Mouse (Mus musculus): Measurements from ENCODE around the gene Tanc1.

The Tanc1 gene

DNA sequence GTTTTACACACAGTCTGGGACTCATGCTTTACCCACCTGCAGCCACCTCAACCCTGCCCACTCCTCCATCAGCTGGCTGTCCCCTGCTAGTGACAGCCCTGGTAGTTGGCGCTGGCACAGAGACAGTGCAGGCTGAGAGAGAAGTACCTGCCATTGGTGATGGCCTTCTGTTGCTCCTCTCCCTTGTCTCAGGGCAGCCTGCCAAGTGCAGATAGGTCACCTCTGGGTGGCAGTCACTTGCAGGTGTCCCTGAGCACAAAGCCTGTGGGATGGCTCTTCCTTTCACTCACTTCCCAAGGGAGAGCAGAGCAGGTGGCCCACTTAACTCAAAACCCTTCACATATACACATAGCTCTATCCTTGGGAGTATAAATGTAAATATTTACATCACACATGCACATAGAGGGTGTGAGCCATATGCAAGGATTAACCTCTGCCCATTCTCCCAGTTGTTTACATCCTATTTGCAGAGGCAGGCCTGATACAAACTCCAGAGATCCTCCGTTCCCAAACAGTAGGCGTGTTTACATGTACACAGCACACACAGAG is 106.0 kb downstream of the Tanc1 start:
- DNase-seq (ENCODE audit: low spot score) = no peak

DNA sequence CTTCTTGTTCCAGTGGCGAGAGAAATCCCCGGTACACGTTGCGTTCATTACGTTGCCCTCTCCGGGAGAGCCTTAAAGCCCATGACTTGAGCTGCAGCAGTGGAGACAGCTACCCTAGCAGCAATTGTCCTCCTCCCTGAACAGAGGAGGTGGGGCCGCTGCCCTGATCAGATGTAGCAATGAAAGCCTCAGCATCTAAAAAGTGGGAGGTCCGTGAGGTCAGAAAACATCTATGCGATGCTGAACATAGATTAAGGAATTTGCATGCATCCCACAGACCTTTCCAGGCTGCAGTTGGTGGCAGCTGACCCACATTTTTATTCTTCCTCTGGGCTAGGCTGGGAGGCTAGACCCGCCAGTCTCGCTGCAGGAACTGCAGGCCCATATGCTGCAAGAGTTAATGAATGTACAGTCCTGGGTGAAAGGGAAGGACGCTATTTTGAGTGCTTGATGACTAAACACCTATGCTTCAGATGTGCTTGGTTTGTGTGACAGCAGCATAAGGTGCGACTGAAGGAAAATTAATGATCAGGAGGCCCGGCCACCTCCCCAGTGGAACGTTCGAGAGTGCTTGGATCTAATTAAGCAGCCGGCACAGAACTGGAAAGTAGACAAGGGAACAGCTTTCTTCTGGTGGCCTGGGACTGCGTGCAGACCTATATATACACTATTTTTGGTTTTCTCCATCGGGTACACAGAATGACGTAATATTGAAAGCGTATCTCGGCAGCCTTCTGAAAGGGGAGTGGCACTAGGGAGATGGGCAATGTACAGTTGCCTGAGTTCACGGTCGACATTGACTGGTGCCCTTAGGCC is 107.0 kb downstream of the Tanc1 start:
- no peak for DNase-seq (ENCODE audit: low spot score)

DNA sequence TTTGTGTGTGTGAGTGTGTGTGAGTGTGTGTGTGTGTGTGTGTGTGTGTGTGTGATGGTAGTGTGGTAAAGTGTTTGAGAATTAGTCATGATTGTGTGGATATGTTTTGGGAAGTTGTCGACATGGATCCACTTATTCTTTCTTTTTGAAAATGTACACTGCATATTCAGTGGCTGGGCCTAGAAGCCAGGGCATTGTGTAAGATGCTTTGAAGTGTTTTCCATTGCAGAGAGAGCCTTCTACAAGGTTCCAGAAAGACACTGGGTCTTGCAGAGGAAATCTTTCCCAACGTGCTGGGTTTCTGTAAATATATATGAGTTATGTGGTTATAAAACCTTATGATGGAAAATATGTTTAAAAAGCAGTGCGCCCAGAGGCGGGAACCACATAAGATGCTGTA is 108.0 kb downstream of the Tanc1 start:
- DNase-seq (ENCODE audit: low spot score) = no peak

DNA sequence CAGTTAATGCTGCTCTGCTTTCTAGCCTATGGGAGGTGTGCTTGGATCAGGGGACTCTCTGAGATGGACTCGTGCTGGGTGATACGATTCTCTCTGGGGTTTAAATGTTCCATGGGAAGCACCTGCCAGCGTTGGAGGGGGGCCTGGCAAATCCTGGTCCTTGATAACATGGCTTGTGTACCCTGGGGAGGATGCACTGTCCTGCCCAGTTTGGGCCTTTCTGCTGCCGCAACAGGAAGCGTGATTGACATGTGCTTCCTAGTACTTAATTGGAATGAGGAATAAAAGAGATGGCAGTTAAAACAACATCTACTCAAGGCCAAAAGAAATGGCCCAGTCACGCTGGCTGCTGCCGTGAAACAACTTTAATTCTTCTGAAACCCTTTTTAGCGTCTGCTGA is 109.3 kb downstream of the Tanc1 start:
- no peak for DNase-seq (ENCODE audit: low spot score)

DNA sequence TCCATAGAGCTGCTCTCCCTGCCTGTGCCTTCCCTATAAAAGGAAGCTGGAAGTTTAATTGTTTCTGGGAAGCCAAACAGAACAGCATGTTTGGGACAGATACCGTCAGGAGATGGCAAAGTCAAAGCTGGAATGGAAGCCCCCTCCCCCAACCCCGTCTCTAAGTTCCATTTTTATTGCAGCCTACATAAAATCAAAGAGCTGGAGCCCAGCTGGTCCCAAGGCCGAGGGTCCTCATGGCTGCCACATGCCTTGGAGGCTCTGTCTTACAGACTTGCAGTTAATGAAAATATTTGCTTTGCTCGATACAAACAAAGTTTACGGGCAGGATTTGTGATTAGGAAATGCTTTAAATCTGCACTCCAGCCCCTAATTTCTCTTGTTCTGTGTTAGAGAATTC is 109.9 kb downstream of the Tanc1 start:
- no peak for DNase-seq (ENCODE audit: low spot score)

DNA sequence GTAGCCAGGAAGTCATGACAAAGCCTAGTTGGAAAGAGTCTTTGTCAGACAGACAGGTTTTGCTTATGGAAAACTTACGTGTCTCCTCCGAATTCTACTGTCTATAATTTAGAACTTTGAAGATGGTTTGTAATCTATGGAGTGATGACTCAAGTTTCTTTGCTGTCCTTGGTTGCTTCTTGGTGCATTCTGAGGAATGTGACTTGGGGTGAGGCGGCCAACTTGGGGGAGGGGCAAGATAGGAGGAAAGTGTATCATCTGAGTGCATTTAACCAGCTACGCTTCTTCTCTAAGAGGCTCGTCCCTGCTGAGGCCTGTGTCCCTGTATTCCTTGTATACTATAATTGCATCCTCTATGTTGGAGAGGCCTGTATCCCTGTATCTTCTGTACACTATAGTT is 111.5 kb downstream of the Tanc1 start:
- no peak for DNase-seq (ENCODE audit: low spot score)

DNA sequence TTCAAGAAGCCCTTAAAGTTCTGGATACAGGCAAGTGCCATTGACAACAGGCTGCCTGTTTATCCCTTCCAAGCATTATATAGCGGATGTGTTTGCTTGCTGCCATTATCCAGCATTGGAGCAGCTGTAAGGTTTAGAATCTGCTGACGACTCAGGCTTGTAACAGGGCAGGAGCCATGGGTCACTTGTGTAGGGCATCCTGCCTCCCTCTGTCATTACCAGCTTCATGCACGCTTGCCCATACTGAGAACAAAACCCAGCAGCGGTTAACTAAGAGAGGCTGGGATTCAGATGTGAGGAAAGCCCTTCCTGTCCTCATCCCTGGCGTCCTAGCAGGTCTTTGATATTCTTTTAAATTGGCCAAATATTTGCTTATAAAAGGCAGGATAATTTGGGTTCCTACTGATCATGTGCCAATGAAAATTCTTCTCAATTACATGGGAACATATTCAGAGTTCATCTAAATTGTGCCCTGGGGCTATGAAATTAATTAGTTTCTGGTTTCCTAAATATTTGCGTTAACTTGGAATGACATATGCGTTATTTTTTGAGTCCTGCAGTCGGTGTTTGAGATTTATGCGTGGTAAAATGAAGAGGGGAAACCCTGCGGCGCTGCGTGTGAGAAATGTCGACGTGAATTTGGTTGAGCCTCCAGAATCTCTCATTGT is 113.8 kb downstream of the Tanc1 start:
- DNase-seq (ENCODE audit: low spot score) = no peak

DNA sequence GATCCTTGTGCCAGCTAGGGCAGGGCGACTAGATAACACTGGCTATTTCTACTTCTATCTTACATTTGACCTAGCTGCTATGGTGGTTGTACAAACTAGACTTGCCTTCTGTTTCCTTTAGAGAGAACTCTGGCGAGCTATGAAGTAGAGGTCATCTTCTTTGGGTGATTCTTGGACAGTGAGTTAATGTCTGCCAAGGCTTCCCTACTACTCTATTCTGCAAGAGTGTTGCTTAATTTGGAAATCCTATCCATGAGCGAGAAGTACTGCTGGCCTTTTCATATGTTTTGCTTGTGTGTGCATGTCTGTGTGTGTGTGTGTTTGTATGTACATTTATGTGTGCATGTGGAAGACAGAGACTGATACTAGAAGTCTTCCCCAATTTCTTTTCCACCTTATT is 120.0 kb downstream of the Tanc1 start:
- no peak for DNase-seq (ENCODE audit: low spot score)

DNA sequence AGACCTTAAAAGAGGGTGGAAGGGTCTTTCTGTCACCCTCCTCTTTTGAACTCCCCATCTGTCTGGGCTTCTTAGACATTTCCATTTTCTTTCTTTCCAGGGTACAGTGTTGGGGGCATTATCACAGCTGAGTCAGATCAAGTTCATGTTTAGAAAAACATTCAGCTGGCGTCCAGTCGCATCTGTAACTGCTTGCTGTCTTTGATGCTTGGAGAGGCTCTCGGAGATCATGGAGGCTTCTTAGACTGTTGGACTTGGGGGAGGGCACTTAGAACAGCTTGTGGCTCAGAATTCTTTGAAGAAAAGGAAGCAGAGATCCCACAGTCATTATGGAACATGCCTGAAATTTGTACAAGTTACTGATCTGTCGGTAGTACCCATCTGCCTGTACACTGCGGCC is 121.6 kb downstream of the Tanc1 start:
- no peak for DNase-seq (ENCODE audit: low spot score)

DNA sequence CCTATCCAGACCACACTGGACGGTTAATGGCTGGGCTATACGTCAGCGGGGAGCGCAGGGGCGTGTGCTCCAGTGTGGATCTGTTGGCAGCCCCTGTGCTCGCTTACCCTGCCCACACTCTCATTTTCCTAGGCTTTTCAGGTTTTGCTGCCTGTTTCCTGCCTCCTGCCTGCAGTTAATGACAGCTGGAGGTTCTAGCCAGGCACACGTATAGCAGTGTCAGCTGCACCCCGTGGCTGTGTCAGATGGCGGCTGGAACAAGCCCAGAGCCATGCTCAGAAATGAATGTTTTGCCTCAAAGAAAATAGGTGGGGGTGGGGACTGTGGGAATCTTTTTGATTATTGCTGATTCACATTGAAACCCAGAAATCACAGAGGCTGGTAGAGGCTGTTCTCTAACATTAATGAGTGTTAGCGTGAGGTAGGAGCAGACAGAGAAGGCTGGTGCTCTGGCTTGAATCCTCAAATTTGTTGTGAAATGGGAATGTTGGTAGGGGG is 124.6 kb downstream of the Tanc1 start:
- DNase-seq (ENCODE audit: low spot score) = no peak

DNA sequence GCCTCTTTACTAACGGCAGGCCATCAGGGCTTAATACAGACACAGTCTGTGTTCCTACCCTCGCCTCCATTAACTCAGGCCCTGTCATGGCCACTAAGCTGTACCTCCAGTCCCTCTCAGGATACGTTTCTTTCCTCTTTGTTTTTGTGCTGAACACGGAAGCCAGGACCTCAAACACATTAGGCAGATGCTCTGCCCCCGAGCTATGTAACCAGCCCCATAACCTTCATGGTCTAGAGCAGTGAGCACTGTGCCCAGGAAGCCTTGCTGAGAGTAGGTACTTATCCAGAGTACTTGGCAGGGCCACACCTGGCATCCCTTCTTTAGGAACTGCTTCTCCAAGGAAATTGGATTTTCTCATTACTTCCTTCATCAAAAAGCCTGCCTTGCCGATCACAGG is 125.5 kb downstream of the Tanc1 start:
- no peak for DNase-seq (ENCODE audit: low spot score)

DNA sequence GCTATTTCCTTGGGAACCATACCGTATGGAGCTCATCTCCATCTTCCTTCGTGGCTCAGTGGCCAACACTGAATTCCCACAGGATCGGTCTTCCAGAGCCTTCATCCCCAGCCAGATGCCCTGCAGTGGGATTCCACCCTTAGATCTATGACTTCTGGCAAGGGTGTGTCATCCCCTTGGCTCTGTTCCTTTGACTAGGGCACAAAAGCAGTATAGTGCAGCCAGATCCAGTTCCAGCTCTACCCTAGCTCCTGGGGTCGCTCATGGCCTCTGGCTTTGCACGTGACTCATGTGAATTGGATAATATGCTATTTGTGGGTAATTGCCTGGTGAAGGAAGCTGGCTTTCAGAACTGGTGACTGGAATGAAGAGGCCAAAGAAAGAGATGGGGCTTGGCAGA is 126.5 kb downstream of the Tanc1 start:
- no peak for DNase-seq (ENCODE audit: low spot score)

DNA sequence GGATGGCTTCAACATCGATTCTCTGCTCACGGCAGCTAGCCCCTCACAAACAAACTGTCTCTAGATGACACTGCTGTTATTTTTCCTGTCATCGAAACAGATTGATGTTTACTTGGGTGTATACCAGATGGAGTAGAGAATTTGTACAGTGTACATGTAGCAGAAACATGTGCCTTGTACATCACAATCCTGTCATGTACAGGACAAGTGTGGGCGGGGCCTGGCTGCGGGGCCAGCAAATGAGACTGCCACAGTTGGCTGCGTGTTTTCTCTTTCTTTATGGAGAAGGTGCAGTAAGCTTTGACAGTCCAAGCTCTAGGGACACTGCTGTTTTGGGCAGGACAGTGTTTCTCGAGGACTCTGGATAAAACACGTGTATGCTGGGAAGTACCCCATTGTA is 127.2 kb downstream of the Tanc1 start:
- DNase-seq (ENCODE audit: low spot score) = no peak

DNA sequence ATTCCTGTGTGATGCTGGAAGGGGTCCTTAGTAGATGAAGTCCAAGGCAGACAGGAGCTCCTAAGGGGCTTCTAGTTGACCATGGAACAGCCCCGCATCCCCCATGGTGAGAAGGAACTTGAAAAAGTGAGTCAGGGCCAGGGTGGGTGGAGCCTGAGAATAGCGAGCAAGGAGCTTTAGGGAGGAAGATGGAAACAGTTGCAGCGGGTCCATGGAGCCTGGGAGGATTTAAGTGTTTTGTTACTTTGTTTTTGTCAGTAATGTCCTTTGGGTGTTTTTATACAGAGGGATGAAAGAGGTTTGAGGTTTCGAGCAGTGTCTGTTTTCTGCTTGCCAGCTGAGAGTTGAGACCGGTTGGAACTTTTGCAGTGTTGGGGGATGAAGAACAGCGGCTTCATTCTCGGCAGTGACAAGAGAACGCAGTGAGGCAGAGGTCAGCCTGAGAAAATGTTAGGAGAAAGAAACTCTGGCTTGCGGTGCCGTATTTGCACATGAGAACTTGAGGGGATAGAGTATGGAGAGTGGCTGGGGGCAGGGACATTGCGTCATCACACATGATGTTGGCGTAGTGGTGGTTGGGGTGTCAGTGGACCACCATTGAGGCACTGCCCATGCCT is 130.8 kb downstream of the Tanc1 start:
- no peak for DNase-seq (ENCODE audit: low spot score)

DNA sequence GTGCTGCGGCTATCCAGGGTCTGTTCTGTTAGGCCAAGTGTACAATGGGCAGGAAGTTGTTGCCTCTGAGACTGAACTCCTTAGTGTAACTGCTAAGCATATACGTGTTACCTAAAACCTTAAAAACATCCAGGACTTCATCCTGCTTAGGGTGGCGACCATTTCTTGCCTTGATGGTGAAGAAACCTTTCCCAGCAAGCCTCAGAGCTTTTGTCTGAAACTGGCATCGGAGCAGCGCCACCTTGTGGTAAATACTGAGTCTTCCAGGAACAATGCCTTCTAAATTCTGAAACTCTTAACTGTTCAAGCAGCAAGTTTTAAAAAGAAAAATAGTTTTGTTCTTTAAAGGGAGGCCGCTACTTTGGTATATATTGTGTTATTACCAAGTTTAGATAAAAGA is 133.6 kb downstream of the Tanc1 start:
- DNase-seq (ENCODE audit: low spot score) = no peak

DNA sequence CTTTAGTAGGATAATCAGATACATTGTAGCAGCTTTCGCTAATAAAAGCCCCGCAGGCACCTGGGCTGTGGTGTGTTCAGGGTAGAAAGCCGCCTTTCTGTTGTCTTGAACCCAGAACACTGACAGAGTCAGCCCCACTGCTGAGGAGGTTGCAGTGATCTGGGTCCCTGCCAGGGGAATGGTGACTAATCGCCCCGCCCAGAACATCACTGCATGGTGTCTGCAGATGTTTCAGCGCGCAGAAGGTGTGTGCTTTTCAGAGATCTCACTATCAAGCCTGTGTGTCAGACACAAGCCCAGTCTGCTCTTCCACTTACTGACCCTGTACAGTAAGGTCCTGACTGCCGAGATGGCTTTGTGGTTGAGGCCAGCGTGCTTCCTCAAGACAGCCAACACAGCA is 134.2 kb downstream of the Tanc1 start:
- DNase-seq (ENCODE audit: low spot score) = no peak

DNA sequence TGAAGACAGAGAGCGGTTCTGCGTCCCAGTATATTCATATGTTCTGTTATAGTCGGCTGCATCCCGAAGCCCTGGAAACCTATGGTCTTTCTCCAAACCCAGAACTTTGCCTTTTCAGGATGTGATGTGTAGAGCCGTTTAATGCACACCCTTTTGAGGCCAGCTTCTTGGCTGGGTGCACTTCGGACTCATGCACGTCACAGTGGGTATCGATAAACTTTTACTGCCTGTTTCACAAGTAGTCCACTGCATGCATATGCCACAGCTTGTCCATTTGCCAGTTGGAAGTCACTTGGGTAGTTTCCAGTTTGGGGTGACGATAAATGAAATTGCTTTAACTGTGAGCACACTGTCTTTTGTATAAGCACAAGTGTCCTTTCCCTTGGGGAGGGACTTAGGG is 135.9 kb downstream of the Tanc1 start:
- DNase-seq (ENCODE audit: low spot score) = no peak

DNA sequence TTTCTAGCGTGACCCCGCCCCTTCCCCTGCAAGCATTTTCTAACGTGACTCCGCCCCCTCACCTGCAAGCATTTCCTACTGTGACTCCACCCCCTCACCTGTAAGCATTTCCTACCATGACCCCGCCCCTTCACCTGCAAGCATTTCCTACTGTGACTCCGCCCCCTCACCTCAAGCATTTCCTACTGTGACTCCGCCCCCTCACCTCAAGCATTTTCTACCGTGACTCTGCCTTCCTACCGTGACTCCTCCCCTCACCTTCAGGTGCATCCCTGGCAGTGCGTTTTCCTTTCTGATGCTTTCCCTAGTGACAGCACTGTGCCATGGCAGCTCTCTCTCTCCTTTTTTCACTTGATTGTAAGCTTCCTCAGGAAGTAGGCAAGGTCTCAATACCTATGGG is 137.5 kb downstream of the Tanc1 start:
- no peak for DNase-seq (ENCODE audit: low spot score)

DNA sequence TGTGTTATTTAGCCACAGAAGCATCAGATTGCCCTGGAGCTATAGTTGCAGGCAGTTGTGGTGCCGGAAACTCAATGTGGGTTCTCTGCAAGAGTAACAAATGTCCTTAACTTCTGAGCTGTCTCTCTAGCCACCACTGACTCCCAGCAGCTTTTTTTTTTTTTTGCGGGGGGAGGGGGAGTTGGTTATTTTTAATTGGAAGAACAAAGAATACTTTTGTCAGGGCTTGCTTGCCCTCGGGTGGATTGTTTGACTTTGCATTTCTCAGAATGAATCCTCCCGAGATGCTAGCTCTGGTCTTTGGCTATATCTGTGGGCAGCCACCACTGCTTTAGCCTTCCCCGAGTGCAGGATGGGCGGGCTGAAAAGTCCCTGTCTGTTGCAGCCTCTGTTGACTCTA is 139.3 kb downstream of the Tanc1 start:
- no peak for DNase-seq (ENCODE audit: low spot score)

DNA sequence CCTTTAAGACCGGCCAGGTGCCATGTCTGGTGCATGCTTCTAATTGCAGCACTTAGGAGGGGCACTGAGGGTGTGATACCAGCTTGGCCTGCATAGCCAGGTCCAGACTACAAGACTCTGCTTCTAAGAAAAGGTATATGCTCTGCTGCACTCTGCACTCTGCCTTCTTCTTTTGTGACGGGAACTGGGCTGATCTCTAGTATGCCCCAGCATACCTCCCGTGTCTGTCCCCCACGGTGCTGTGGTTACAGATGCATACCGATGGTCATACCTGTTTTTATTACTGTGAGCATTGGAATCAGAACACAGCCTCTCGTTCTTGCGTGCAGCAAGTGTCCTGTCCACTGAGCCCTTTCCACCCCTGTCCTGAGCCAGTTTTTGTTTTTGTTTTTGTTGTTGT is 140.3 kb downstream of the Tanc1 start:
- DNase-seq (ENCODE audit: low spot score) = no peak

DNA sequence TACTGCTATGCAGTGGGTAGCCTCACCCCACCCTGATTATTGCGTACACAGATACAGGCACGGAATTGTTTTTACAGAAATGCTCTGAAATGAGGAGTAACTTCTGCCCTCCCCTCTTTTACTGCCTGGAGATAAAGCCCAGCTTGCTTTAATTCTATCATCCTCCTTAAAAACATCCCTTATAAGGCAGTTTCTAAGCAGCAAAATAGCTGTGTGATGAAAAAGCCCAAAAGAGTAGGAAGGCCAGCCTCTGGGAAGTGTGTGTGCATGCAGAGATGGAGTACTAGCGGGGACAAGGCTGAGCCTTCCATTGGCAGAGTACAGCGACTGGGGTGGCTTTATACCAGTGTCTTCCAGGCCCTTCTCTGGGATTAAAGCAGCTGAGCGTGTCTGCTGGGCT is 140.9 kb downstream of the Tanc1 start:
- DNase-seq (ENCODE audit: low spot score) = no peak

DNA sequence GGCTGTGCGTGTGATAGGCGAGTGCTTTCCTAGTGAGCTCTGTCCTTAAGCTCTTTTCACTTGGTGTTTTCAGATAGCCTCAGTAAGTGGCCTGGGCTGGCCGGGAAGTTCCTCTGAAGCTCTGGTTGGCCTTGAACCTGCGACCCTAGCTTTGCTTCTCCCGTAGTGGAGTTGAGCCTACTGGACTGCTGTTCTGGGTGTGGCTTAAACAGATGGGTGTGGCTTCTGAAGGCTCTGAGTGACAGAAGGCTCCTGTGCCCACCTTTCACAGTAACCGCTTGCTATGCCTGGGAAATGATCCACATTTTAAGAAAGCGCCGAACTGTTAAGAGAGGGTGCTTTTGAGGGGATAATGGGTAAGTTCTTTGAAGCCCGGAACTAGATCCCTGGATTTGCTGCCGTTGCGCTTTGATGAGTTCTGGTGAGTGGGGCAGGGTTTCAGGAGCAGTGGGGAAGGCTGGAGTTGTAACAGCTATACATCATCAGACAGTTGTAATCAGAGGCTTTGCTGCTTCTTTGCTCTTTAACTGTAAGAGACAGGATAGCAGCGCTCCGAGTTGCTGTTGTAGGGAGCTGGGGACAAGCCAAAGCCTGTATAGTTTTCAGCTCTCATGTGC is 144.4 kb downstream of the Tanc1 start:
- no peak for DNase-seq (ENCODE audit: low spot score)

DNA sequence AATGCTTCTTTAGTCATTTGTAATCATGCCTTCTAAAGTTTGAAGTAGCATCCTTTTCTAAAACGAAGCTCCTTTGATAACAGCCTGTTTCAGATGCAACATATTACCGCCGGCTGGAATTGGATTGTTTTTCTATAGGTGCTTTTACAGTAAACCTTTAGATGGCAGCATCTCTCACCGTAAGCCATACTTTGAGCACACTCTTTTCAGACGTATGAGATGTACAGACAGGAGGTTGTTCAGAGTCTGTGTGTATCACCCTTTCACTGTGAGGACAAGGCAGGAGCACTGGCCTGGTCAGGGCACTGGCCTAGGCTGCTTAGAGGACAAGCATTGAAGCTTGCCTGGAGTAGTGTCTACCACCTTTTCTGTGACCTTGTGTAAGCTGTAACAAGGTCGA is 145.2 kb downstream of the Tanc1 start:
- no peak for DNase-seq (ENCODE audit: low spot score)

Measured in spleen, adult 12 weeks (tissue).